Comparison of ENCODE assay signal across 17 mouse cellular contexts in genomic region chr2:77274976-77275641, GRCm38 (mm10). TPM values are rescaled to one million over a fixed set of nuclear protein-coding genes. Genes with fewer than 3 reads are reported as not detected.
DNase-seq lines count a peak whose midpoint lies in the region; ATAC-seq lines count a peak whose summit lies in the region.
"Had no signal": no experiment of that assay in that cellular context is flagged by ENCODE, and none has a peak within 500 bp of the region (broad histone marks: within the 10 kb centered on the region; RNA-seq: fewer than 3 reads in every experiment).

No protein-coding gene starts in this region.

- H3K27ac ChIP-seq in kidney, embryonic 14.5 days (ENCODE audit: low read depth, low read length) = peak overlapping the region; percentile 20; the same call in 1 of the 2 replicates
- H3K27ac ChIP-seq: forebrain, embryonic 12.5 days; heart, embryonic 15.5 days; hindbrain, embryonic 12.5 days; intestine, embryonic 15.5 days; limb, embryonic 10.5 days; macrophage; midbrain, embryonic 12.5 days had no signal

- H3K9me3 ChIP-seq in kidney, embryonic 14.5 days (ENCODE audit: control insufficient read depth, low read length) = no peaks in the 10 kb centered on the region
- H3K9me3 ChIP-seq: forebrain, embryonic 12.5 days; heart, embryonic 15.5 days; hindbrain, embryonic 12.5 days; intestine, embryonic 15.5 days; limb, embryonic 10.5 days; midbrain, embryonic 12.5 days had no signal

- WGBS in kidney, embryonic 14.5 days = 76% methylated on average over 9 of the region's 9 CpGs

- no peaks in the 10 kb centered on the region for H3K36me3 ChIP-seq in kidney, embryonic 14.5 days (ENCODE audit: control insufficient read depth, insufficient read depth, low read length)
- H3K36me3 ChIP-seq: forebrain, embryonic 12.5 days; heart, embryonic 15.5 days; intestine, embryonic 15.5 days; midbrain, embryonic 12.5 days had no signal

- H3K4me2 ChIP-seq in kidney, embryonic 14.5 days (replicated peaks; ENCODE audit: low read depth, low read length) = peak overlapping the region; percentile 19; the same call in 1 of the 2 replicates
- H3K4me2 ChIP-seq: forebrain, embryonic 12.5 days; heart, embryonic 15.5 days; hindbrain, embryonic 12.5 days; liver, embryonic 11.5 days; midbrain, embryonic 12.5 days had no signal

- no peak overlapping the region for H3K4me3 ChIP-seq in kidney, embryonic 14.5 days (ENCODE audit: low read length)
- H3K4me3 ChIP-seq: forebrain, embryonic 12.5 days; heart, embryonic 15.5 days; hindbrain, embryonic 12.5 days; intestine, embryonic 15.5 days; limb, embryonic 10.5 days; midbrain, embryonic 12.5 days had no signal

- no peak for ATAC-seq in kidney, embryonic 14.5 days (ENCODE audit: low FRiP score, low TSS enrichment)

- DNase-seq in cerebellum, adult 9-10 months = peak; percentile 44
- DNase-seq in cerebellum, adult 8-10 months = no peak
- DNase-seq in kidney, adult 9 months = no peak
- peak; percentile 48 for DNase-seq in adrenal gland, postnatal 14 days
- peak; percentile 46 for DNase-seq in brain, adult 2 months (ENCODE audit: low read depth, low spot score)
- DNase-seq in spleen, postnatal 4 days (ENCODE audit: low spot score in 2 of 2) = no peak
- DNase-seq: lung, adult 2 months; thymus, postnatal 4 days had no signal

- no peak overlapping the region for H3K9ac ChIP-seq in kidney, embryonic 14.5 days (ENCODE audit: low read depth, low read length)
- H3K9ac ChIP-seq: forebrain, embryonic 12.5 days; heart, embryonic 15.5 days; hindbrain, embryonic 12.5 days; intestine, embryonic 15.5 days; midbrain, embryonic 12.5 days had no signal

- H3K27me3 ChIP-seq in kidney, embryonic 14.5 days (ENCODE audit: control insufficient read depth, insufficient read depth, low read length) = no peaks in the 10 kb centered on the region
- H3K27me3 ChIP-seq: forebrain, embryonic 12.5 days; heart, embryonic 15.5 days; hindbrain, embryonic 12.5 days; intestine, embryonic 15.5 days; midbrain, embryonic 12.5 days had no signal

- peaks cover 36% of the 10 kb centered on the region for H3K4me1 ChIP-seq in kidney, embryonic 14.5 days (ENCODE audit: control insufficient read depth, insufficient read depth, low read length)

RNA-seq across cellular contexts. Expression of gene Sestd1, which starts 5.3 kb away (rescaled TPM):
- 20.1 and 37.6 TPM in 2 replicates for polyA plus RNA-seq in kidney, embryonic 14.5 days (2014; fragmentation: Nextera tagmentation; extraction: Ambion mirVana)
- 15.5 and 17.8 TPM in 2 replicates for total RNA-seq in adrenal gland, postnatal 14 days (2021)

Comparison
In these comparisons a context has a peak if more than half of its experiments do, and no peak if none do; other contexts are left out.
1. DNase-seq: peak in cerebellum, adult 9-10 months (single experiment), adrenal gland, postnatal 14 days (single experiment) and brain, adult 2 months (single experiment); none in cerebellum, adult 8-10 months (single experiment), kidney, adult 9 months (single experiment) and spleen, postnatal 4 days (0 of 2).